Mouse (Mus musculus) embryonic facial prominence, embryonic 13.5 days (tissue): Measurements from ENCODE around the gene Map3k13. TPM values are rescaled to one million over a fixed set of nuclear protein-coding genes. Genes with fewer than 3 reads are reported as not detected.
"Not testable (repeated sequence)": the region's sequence is repeated elsewhere in the genome, so short reads cannot be mapped to it uniquely, and the experiment has no call there.

Experiments used
- ATAC-seq: fragments of 200-750 bp; cut with Nextera tagmentation; 2 replicates; pipeline ENCODE4 v1.8.0; 2017; ENCODE audit warnings: low read depth; ENCODE audit not compliant: insufficient number of reproducible peaks, insufficient read depth, low FRiP score, low TSS enrichment
- H3K27ac ChIP-seq: fragments of 300-500 bp; sonication (generic); 2 replicates; pipeline ENCODE4 v1.5.1; 2015; ENCODE audit warnings: moderate library complexity, mild to moderate bottlenecking, inconsistent platforms
- H3K27me3 ChIP-seq: fragments of 300-500 bp; sonication (generic); 2 replicates; pipeline ENCODE4 v1.6.1; 2015; ENCODE audit warnings: mild to moderate bottlenecking, inconsistent platforms
- H3K36me3 ChIP-seq: fragments of 300-500 bp; sonication (generic); 2 replicates; pipeline ENCODE4 v1.6.1; 2015; ENCODE audit warnings: mild to moderate bottlenecking, inconsistent platforms
- H3K4me1 ChIP-seq: fragments of 300-500 bp; sonication (generic); 2 replicates; pipeline ENCODE4 v1.6.1; 2015; ENCODE audit warnings: inconsistent platforms
- H3K4me2 ChIP-seq: fragments of 300-500 bp; sonication (generic); 2 replicates; pipeline ENCODE4 v1.6.1; 2015; ENCODE audit warnings: moderate library complexity, mild to moderate bottlenecking, inconsistent platforms
- H3K4me3 ChIP-seq: fragments of 300-500 bp; sonication (generic); 2 replicates; pipeline ENCODE4 v1.5.1; 2015; ENCODE audit warnings: mild to moderate bottlenecking, inconsistent platforms
- H3K9ac ChIP-seq: fragments of 300-500 bp; sonication (generic); 2 replicates; pipeline ENCODE4 v1.6.1; 2015; ENCODE audit warnings: mild to moderate bottlenecking, inconsistent platforms
- H3K9me3 ChIP-seq: fragments of 300-500 bp; sonication (generic); 2 replicates; pipeline ENCODE4 v1.6.1; 2016; ENCODE audit warnings: inconsistent platforms
- WGBS: fragments of 180-500 bp; shearing (Covaris S2); methylation state at CpG from one replicate; pipeline ENCODE4 v1.1.7; 2015; ENCODE audit warnings: mixed read lengths; 5-methylcytosine and 5-hydroxymethylcytosine counted together
- polyA plus RNA-seq: library from polyadenylated mRNA; unstranded; fragments of >200 nt; fragmentation: Nextera tagmentation; extraction: Ambion mirVana; gene quantifications from 2 replicates; pipeline ENCODE4 v1.2.1, GENCODE M21; 2015

Map3k13 gene
- polyA plus RNA-seq, 1 experiment from 2014 or later = 0.81 TPM

GRCm38 (mm10) chr16:21881181-21881580 lies 87.0 kb downstream of the Map3k13 start:
- H3K4me2 ChIP-seq = no peak overlapping the region
- 49% methylated on average over 6 of the region's 6 CpGs for WGBS
- H3K4me1 ChIP-seq = peaks cover 7% of the 10 kb centered on the region; the same call in 1 of the 2 replicates
- H3K27me3 ChIP-seq = no peaks in the 10 kb centered on the region
- no peak for ATAC-seq
- H3K36me3 ChIP-seq = no peaks in the 10 kb centered on the region
- H3K9ac ChIP-seq = no peak overlapping the region
- H3K4me3 ChIP-seq = no peak overlapping the region
- H3K9me3 ChIP-seq = no peaks in the 10 kb centered on the region
- H3K27ac ChIP-seq = no peak overlapping the region

GRCm38 (mm10) chr16:21881582-21882259 lies 87.6 kb downstream of the Map3k13 start:
- H3K4me2 ChIP-seq = no peak overlapping the region
- no peaks in the 10 kb centered on the region for H3K36me3 ChIP-seq
- WGBS = 66% methylated on average over 7 of the region's 7 CpGs
- H3K27me3 ChIP-seq = no peaks in the 10 kb centered on the region
- H3K4me3 ChIP-seq = no peak overlapping the region
- no peak for ATAC-seq
- H3K4me1 ChIP-seq = peaks cover 7% of the 10 kb centered on the region; the same call in 1 of the 2 replicates
- H3K27ac ChIP-seq = no peak overlapping the region
- H3K9me3 ChIP-seq = no peaks in the 10 kb centered on the region
- no peak overlapping the region for H3K9ac ChIP-seq

- no peaks in the 10 kb centered on the region for H3K36me3 ChIP-seq
- WGBS = 82% methylated on average over 2 of the region's 2 CpGs
- H3K9ac ChIP-seq = no peak overlapping the region
These were observed 93.5 kb downstream of the Map3k13 start for GRCm38 (mm10) chr16:21887601-21888000.

GRCm38 (mm10) chr16:21893890-21894289 lies 99.7 kb downstream of the Map3k13 start:
- no peak overlapping the region for H3K4me3 ChIP-seq
- no peak for ATAC-seq
- WGBS = 87% methylated on average over 6 of the region's 6 CpGs
- H3K36me3 ChIP-seq = no peaks in the 10 kb centered on the region
- H3K4me1 ChIP-seq = no peaks in the 10 kb centered on the region
- H3K9ac ChIP-seq = no peak overlapping the region
- no peak overlapping the region for H3K4me2 ChIP-seq
- no peaks in the 10 kb centered on the region for H3K27me3 ChIP-seq
- H3K27ac ChIP-seq = no peak overlapping the region
- no peaks in the 10 kb centered on the region for H3K9me3 ChIP-seq

More at GRCm38 (mm10) chr16:21887601-21888000, 93.5 kb downstream of the Map3k13 start:
- Histone ChIP-seq H3K4me2 (no peak overlapping the region), H3K4me1 (no peaks in the 10 kb centered on the region), H3K9me3 (no peaks in the 10 kb centered on the region), H3K27ac (no peak overlapping the region), H3K27me3 (no peaks in the 10 kb centered on the region), H3K4me3 (no peak overlapping the region)
- no peak for ATAC-seq

- no peak overlapping the region for H3K27ac ChIP-seq
- 69% methylated on average over 5 of the region's 5 CpGs for WGBS
- no peaks in the 10 kb centered on the region for H3K9me3 ChIP-seq
- peaks cover 9% of the 10 kb centered on the region; the same call in 1 of the 2 replicates for H3K36me3 ChIP-seq
- ATAC-seq = no peak
- no peaks in the 10 kb centered on the region for H3K4me1 ChIP-seq
- no peak overlapping the region for H3K9ac ChIP-seq
- H3K27me3 ChIP-seq = no peaks in the 10 kb centered on the region
- H3K4me3 ChIP-seq = no peak overlapping the region
- H3K4me2 ChIP-seq = no peak overlapping the region
These were observed 107.1 kb downstream of the Map3k13 start for GRCm38 (mm10) chr16:21901286-21901685.

- no peak for ATAC-seq
- Histone ChIP-seq H3K4me2 (no peak overlapping the region), H3K4me3 (no peak overlapping the region), H3K9ac (no peak overlapping the region), H3K9me3 (no peaks in the 10 kb centered on the region), H3K27ac (no peak overlapping the region), H3K4me1 (no peaks in the 10 kb centered on the region), H3K36me3 (peaks cover 14% of the 10 kb centered on the region), H3K27me3 (no peaks in the 10 kb centered on the region)
- 86% methylated on average over 10 of the region's 10 CpGs for WGBS
These were observed 110.5 kb downstream of the Map3k13 start for GRCm38 (mm10) chr16:21904636-21905035.

- Histone ChIP-seq H3K4me2 (no peak overlapping the region), H3K4me1 (no peaks in the 10 kb centered on the region), H3K9me3 (no peaks in the 10 kb centered on the region), H3K27me3 (no peaks in the 10 kb centered on the region), H3K27ac (no peak overlapping the region), H3K4me3 (no peak overlapping the region), H3K9ac (no peak overlapping the region), H3K36me3 (peaks cover 21% of the 10 kb centered on the region)
- WGBS = 88% methylated on average over 7 of the region's 7 CpGs
- ATAC-seq = no peak
These were observed 111.8 kb downstream of the Map3k13 start for GRCm38 (mm10) chr16:21905996-21906395.

GRCm38 (mm10) chr16:21906902-21907301 lies 112.8 kb downstream of the Map3k13 start:
- Histone ChIP-seq H3K36me3 (peaks cover 22% of the 10 kb centered on the region), H3K4me3 (no peak overlapping the region), H3K9me3 (no peaks in the 10 kb centered on the region), H3K4me2 (no peak overlapping the region), H3K9ac (no peak overlapping the region), H3K27ac (no peak overlapping the region), H3K4me1 (no peaks in the 10 kb centered on the region), H3K27me3 (no peaks in the 10 kb centered on the region)
- ATAC-seq = no peak
- 83% methylated on average over 6 of the region's 6 CpGs for WGBS

GRCm38 (mm10) chr16:21908906-21909305 lies 114.8 kb downstream of the Map3k13 start:
- H3K27me3 ChIP-seq, H3K4me2 ChIP-seq, H3K27ac ChIP-seq, H3K9me3 ChIP-seq, H3K9ac ChIP-seq, H3K4me3 ChIP-seq, H3K4me1 ChIP-seq, ATAC-seq: not testable (repeated sequence)
- peaks cover 22% of the 10 kb centered on the region for H3K36me3 ChIP-seq
- 40% methylated on average over 6 of the region's 8 CpGs for WGBS

- 91% methylated on average over 6 of the region's 6 CpGs for WGBS
- Histone ChIP-seq H3K27ac (no peak overlapping the region), H3K9ac (no peak overlapping the region), H3K27me3 (no peaks in the 10 kb centered on the region), H3K36me3 (peaks cover 20% of the 10 kb centered on the region), H3K9me3 (no peaks in the 10 kb centered on the region), H3K4me1 (0 out of 2 replicates have a peak, but pooled peaks cover 4% of the 10 kb centered on the region), H3K4me2 (no peak overlapping the region), H3K4me3 (no peak overlapping the region)
- ATAC-seq = no peak
These were observed 119.2 kb downstream of the Map3k13 start for GRCm38 (mm10) chr16:21913347-21913746.

- H3K9me3 ChIP-seq = no peaks in the 10 kb centered on the region
- no peak for ATAC-seq
- H3K36me3 ChIP-seq = peaks cover 18% of the 10 kb centered on the region
- no peaks in the 10 kb centered on the region for H3K27me3 ChIP-seq
- H3K4me2 ChIP-seq = no peak overlapping the region
- 73% methylated on average over 7 of the region's 7 CpGs for WGBS
- H3K4me3 ChIP-seq = no peak overlapping the region
- H3K4me1 ChIP-seq = 0 out of 2 replicates have a peak, but pooled peaks cover 4% of the 10 kb centered on the region
- no peak overlapping the region for H3K27ac ChIP-seq
- H3K9ac ChIP-seq = no peak overlapping the region
These were observed 122.5 kb downstream of the Map3k13 start for GRCm38 (mm10) chr16:21916681-21917080.

- ATAC-seq = no peak
- 49% methylated on average over 13 of the region's 13 CpGs for WGBS
- no peak overlapping the region for H3K27ac ChIP-seq
These were observed 134.3 kb downstream of the Map3k13 start for GRCm38 (mm10) chr16:21928471-21928870.

More at GRCm38 (mm10) chr16:21928471-21928870, 134.3 kb downstream of the Map3k13 start:
- no peaks in the 10 kb centered on the region for H3K9me3 ChIP-seq
- no peaks in the 10 kb centered on the region for H3K27me3 ChIP-seq
- H3K4me1 ChIP-seq = no peaks in the 10 kb centered on the region; the same call in 1 of the 2 replicates
- no peak overlapping the region for H3K4me2 ChIP-seq
- H3K4me3 ChIP-seq = no peak overlapping the region
- peaks cover 38% of the 10 kb centered on the region for H3K36me3 ChIP-seq
- H3K9ac ChIP-seq = no peak overlapping the region
